In genomic region chr5:33997051-33997741, GRCm38 (mm10) we compare ENCODE assay signal across 8 mouse cellular contexts. TPM values are rescaled to one million over a fixed set of nuclear protein-coding genes. Genes with fewer than 3 reads are reported as not detected.
DNase-seq lines count a peak whose midpoint lies in the region; ATAC-seq and TF ChIP-seq lines count a peak whose summit lies in the region.

No protein-coding gene starts in this region.

- no peaks in the 10 kb centered on the region for H3K9me3 ChIP-seq in intestine, postnatal 0 days (ENCODE audit: control insufficient read depth)
- no peaks in the 10 kb centered on the region for H3K9me3 ChIP-seq in midbrain, embryonic 12.5 days

- WGBS in intestine, postnatal 0 days, result under 1% methylated on average over 79 of the region's 80 CpGs
- under 1% methylated on average over 75 of the region's 80 CpGs for WGBS in midbrain, embryonic 12.5 days

- TF ChIP-seq CTCF in gastrocnemius, adult 2 months (IDR thresholded peaks at IDR 0.05), result no peak
- TF ChIP-seq CTCF in intestine, postnatal 0 days (IDR thresholded peaks at IDR 0.05; ENCODE audit: low read depth), result no peak

- no peak for ATAC-seq in intestine, postnatal 0 days
- ATAC-seq in midbrain, embryonic 12.5 days (ENCODE audit: low FRiP score, low read depth), result 0 out of 2 replicates have a peak, but pooled peaks have one; percentile 14

- intact Hi-C loops in gastrocnemius, adult 2 months (cut with DNase I), result no loop called here
- intact Hi-C loops in left cerebral cortex, postnatal 36 days (cut with DNase I), result loop anchor here (2.0 to 10.0 kb wide), 3 partner anchors 60 to 278 kb away; partner anchors contain the start of genes Mxd4 and Nelfa

- H3K4me3 ChIP-seq in gastrocnemius, adult 2 months, result peak overlapping the region; percentile 71
- H3K4me3 ChIP-seq in intestine, postnatal 0 days (ENCODE audit: low read depth, low read length), result peak overlapping the region; percentile 56
- H3K4me3 ChIP-seq in midbrain, embryonic 12.5 days, result peak overlapping the region; percentile 73

- peak overlapping the region; percentile 96 for H3K4me2 ChIP-seq in intestine, postnatal 0 days (replicated peaks; ENCODE audit: low read depth)
- H3K4me2 ChIP-seq in midbrain, embryonic 12.5 days (replicated peaks), result peak overlapping the region; percentile 88

- peak; percentile 70 for DNase-seq in gastrocnemius, adult 2 months
- no peak for DNase-seq in gastrocnemius, adult 18-20 months (ENCODE audit: low spot score)
- peak; percentile 84 to 87 for DNase-seq in cerebellum, postnatal 10 days
- peak; percentile 83 to 88 for DNase-seq in frontal cortex, postnatal 36 days (ENCODE audit: low spot score in 2 of 2)
- peak; percentile 80 to 86 for DNase-seq in left cerebral cortex, postnatal 36 days (ENCODE audit: low spot score in 2 of 2)
- peak; percentile 59 for DNase-seq in telencephalon, adult 2 months (ENCODE audit: low read depth, low spot score)

- H3K9ac ChIP-seq in intestine, postnatal 0 days (ENCODE audit: low read depth, low read length), result peak overlapping the region; percentile 8; the same call in 1 of the 2 replicates
- peak overlapping the region; percentile 84 for H3K9ac ChIP-seq in midbrain, embryonic 12.5 days (replicated peaks)

- H3K36me3 ChIP-seq in intestine, postnatal 0 days (ENCODE audit: control insufficient read depth, insufficient read depth), result no peaks in the 10 kb centered on the region
- H3K36me3 ChIP-seq in midbrain, embryonic 12.5 days, result peaks cover 17% of the 10 kb centered on the region

- no peak overlapping the region for H3K27ac ChIP-seq in gastrocnemius, adult 2 months
- H3K27ac ChIP-seq in intestine, postnatal 0 days (ENCODE audit: low read depth, low read length), result no peak overlapping the region
- peak overlapping the region; percentile 98 for H3K27ac ChIP-seq in midbrain, embryonic 12.5 days (replicated peaks)

- no peaks in the 10 kb centered on the region for H3K4me1 ChIP-seq in intestine, postnatal 0 days (replicated peaks; ENCODE audit: control insufficient read depth, insufficient read depth, low read length)
- peaks cover 37% of the 10 kb centered on the region for H3K4me1 ChIP-seq in midbrain, embryonic 12.5 days

- H3K27me3 ChIP-seq in intestine, postnatal 0 days (replicated peaks; ENCODE audit: control insufficient read depth, insufficient read depth, low read length), result peaks cover 56% of the 10 kb centered on the region
- peaks cover 30% of the 10 kb centered on the region for H3K27me3 ChIP-seq in midbrain, embryonic 12.5 days

RNA-seq across cellular contexts. Expression of gene Nat8l, which starts 1.4 kb away (rescaled TPM):
- under 1 TPM; 0.05 to 0.20 TPM for total RNA-seq in gastrocnemius, adult 2 months (2021)
- total RNA-seq in gastrocnemius, adult 18-20 months (2021), result under 1 TPM; 0.18 to 0.26 TPM
- polyA plus RNA-seq in intestine, postnatal 0 days (2015; fragmentation: Nextera tagmentation; extraction: Ambion mirVana), result 0.10 TPM in 2 replicates
- 100 to 1,000 TPM; 185 to 226 TPM for total RNA-seq in left cerebral cortex, postnatal 36 days (2021)
- polyA plus RNA-seq in midbrain, embryonic 12.5 days (2016; fragmentation: Nextera tagmentation; extraction: Ambion mirVana), result 2.7 and 3.0 TPM in 2 replicates

RNA-seq across cellular contexts. Expression of gene Gm1673, which starts 14.0 kb away (rescaled TPM):
- total RNA-seq in gastrocnemius, adult 2 months (2021), result not detected
- not detected for total RNA-seq in gastrocnemius, adult 18-20 months (2021)
- polyA plus RNA-seq in intestine, postnatal 0 days (2015; fragmentation: Nextera tagmentation; extraction: Ambion mirVana), result 26.0 and 26.7 TPM in 2 replicates
- 10 to 100 TPM; 77.3 to 91.5 TPM for total RNA-seq in left cerebral cortex, postnatal 36 days (2021)
- 396 and 400 TPM in 2 replicates for polyA plus RNA-seq in midbrain, embryonic 12.5 days (2016; fragmentation: Nextera tagmentation; extraction: Ambion mirVana)

Comparison
In these comparisons a context has a peak if more than half of its experiments do, and no peak if none do; other contexts are left out.
1. RNA of gene Nat8l, which starts 1.4 kb away (total RNA-seq): 185 to 226 TPM in left cerebral cortex, postnatal 36 days; 0.18 to 0.26 TPM in gastrocnemius, adult 18-20 months and 0.05 to 0.20 TPM in gastrocnemius, adult 2 months; every median in the first group is over 100 times any median in the second.
2. RNA of gene Gm1673, which starts 14.0 kb away (total RNA-seq): 77.3 to 91.5 TPM in left cerebral cortex, postnatal 36 days; not detected in gastrocnemius, adult 18-20 months and not detected in gastrocnemius, adult 2 months; every median in the first group is over 10 times any median in the second.
3. Peak in every context shown above with its lines, with median percentiles within 50 percentile points of each other: H3K4me3 ChIP-seq.